Mouse (Mus musculus): Measurements from ENCODE around the gene Gm1113. TPM values are rescaled to one million over a fixed set of nuclear protein-coding genes. Genes with fewer than 3 reads are reported as not detected.
A peak's percentile ranks its signal among the peaks of the same experiment; 100 is the strongest.

The Gm1113 gene
- total RNA-seq, 1 experiment from 2014 or later: not detected

DNA sequence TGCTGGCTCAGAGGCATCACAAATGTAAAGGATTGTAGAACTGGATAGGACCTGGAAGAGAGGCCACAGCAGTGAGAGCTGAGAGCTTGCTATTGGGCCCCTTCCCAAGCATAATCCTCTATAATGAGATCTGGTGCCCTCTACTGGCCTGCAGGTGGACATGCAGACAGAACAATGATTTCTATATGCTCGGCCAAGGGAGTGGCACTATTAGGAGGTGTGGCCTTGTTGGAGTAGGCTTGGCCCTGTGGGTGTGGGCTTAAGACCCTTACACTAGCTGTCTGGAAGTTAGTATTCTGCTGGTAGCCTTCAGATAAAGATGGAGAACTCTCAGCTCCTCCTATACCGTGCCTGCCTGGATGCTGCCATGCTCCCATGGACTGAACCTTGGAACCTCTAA, 17.0 kb upstream of the Gm1113 start:
- ATAC-seq (replicated peaks; ENCODE audit: insufficient number of reproducible peaks, low FRiP score, low TSS enrichment, poor library complexity, severe bottlenecking): peak; percentile 76; the same call in 1 of the 2 replicates

DNA sequence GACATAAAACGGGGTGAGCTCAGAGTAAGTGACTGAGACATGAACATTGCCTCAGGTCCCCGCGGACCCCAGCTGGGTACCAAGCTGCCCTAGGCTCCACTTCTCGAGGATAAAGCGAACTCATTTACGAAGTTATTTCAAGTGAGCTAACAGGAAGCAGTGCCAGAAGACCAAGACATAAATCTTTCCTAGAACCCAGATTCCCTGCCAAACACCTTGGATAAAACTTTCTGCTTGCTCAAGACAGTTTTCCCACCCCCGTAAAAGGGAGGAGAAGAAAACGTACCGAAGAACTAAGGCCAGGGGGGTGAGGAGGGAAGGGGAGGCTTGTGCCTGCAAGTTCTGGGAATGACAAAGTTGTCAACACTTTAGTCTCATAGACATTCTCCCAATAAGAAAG, 15.2 kb upstream of the Gm1113 start:
- no peak for ATAC-seq (replicated peaks; ENCODE audit: insufficient number of reproducible peaks, low FRiP score, low TSS enrichment, poor library complexity, severe bottlenecking)

DNA sequence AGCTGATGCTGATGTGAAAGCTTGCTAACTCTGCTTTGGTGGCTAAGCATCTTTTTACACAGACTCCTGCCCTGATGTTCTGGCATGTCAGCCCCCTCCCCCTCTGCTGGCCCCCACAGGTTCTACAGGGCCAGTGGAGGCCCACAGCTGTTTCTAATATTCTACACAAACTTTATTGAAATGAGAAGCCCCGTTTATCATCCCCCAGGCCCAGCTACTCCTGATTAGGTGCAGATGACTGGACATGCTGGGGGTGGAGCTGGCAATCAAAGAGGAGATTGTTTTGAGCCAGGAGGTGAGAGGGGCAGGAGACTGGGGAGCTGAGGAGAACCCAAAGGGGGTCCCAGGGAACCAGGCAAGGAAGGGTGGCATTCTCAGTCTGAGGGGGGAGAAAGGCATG, 11.7 kb upstream of the Gm1113 start:
- ATAC-seq (replicated peaks; ENCODE audit: insufficient number of reproducible peaks, low FRiP score, low TSS enrichment, poor library complexity, severe bottlenecking): no peak

DNA sequence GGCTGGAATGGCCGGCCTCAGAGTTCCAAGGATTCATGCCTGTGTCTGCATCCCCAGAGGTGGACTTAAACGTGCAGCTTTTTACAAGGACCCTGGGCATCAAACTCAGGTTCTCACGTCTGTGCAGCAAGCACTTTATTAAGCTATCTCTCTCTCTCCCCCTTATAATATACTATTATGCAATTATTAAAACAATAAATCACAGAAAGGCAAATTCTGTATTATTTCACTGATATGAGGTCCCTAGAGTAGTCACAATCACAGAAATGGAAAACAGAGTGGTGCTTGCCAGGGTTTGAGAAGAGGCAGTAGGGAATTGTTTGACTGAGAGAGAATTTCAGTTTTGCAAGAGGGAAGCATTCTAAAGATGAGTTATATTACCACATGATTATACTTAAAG, 11.1 kb upstream of the Gm1113 start:
- no peak for ATAC-seq (replicated peaks; ENCODE audit: insufficient number of reproducible peaks, low FRiP score, low TSS enrichment, poor library complexity, severe bottlenecking)

DNA sequence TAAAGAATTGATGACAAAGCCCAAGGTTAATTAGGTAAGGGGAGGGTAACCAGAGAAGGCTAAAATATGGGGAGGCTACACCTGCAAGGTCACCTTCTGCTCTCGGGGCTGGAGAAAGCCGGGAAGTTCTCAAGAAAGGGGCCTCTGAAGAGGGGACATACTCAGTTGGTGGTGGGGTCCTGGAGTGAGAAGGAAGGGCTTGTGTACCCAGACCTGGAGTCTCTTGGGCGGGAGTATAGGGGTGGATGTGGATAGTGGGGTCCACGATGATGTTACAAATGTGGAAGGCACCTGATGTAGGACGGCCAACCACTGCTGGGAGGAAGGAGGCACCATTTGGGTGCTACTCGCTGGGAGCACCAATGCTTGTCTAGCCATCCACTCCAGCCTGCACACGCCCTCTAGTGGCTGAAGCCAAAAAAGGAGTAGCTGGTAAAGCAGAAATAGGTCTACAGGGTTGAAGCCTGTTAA, 5.9 kb upstream of the Gm1113 start:
- 0 out of 2 replicates have a peak, but pooled peaks have one; percentile 31 for ATAC-seq (replicated peaks; ENCODE audit: insufficient number of reproducible peaks, low FRiP score, low TSS enrichment, poor library complexity, severe bottlenecking)

DNA sequence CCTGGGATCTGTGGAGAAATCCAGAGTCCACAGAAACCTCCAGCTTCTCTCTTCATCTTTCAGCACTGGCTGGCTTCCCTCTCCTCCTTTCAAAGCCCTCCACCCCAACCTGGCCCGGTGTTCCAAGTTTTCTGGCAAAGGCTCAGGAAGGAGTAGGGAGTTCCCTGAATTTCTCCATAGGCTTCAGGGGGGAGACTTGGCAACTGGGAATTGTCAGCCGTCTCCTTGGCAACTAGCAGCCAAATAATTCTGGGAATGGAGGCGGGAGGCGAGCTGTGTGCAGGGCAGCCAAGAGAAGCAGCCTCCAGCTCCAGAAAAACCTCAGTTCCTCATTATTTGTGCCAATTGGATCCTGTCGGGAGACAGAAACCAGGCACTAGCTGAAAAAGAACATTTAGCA, 5.5 kb upstream of the Gm1113 start:
- no peak for ATAC-seq (replicated peaks; ENCODE audit: insufficient number of reproducible peaks, low FRiP score, low TSS enrichment, poor library complexity, severe bottlenecking)

DNA sequence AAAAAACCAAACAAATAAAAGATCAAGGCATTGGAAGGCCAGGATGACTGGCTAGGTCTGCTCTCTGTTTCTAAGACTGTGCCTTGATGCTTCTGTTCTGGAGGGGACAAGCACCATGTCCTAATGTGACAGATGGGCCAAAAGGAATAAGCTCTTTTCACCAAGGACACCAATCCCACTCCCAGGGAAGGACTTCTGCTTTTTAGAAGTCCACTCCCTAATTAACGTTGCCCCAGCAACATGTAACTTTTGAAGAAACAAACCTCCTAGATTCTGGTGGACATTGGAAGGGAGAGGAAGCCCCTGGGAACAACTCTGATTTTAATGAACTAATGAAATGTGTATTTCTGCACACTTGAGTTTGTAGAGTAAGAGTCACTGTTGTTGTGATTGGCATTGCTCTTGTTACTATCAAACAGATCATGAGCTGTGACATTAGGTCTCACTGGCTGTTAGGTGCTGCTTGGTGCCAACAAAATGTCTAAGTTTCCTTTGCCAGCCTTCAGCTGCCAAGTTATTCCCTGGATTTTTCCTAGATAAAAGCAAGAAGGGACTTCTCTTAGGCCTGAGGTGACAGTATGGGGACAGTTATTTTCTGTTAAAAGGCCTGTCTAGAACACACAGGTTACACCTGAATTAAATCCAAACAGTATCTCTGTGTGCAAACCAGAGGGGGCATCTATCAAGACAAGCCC, 4.9 kb upstream of the Gm1113 start:
- ATAC-seq (replicated peaks; ENCODE audit: insufficient number of reproducible peaks, low FRiP score, low TSS enrichment, poor library complexity, severe bottlenecking): no peak

DNA sequence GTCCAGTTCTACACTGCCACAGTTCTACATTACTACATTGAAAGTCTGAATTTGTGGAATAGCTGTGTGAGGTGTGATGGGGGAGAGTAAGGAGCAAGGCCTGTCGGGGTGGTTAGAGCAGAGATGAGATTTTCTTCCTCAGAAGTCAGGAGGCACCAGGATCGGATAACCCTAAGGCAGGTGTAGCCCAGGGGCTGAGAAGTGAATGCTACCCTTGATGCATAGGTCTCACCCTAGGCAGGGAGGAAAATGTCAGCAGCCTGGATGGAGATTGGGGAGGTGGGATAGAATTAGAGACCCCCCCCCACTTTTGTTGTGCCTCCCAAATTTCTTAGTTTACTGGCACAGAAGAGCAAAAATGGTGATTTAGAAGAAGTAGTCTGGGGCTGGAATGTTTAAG, 4.2 kb upstream of the Gm1113 start:
- ATAC-seq (replicated peaks; ENCODE audit: insufficient number of reproducible peaks, low FRiP score, low TSS enrichment, poor library complexity, severe bottlenecking): no peak

DNA sequence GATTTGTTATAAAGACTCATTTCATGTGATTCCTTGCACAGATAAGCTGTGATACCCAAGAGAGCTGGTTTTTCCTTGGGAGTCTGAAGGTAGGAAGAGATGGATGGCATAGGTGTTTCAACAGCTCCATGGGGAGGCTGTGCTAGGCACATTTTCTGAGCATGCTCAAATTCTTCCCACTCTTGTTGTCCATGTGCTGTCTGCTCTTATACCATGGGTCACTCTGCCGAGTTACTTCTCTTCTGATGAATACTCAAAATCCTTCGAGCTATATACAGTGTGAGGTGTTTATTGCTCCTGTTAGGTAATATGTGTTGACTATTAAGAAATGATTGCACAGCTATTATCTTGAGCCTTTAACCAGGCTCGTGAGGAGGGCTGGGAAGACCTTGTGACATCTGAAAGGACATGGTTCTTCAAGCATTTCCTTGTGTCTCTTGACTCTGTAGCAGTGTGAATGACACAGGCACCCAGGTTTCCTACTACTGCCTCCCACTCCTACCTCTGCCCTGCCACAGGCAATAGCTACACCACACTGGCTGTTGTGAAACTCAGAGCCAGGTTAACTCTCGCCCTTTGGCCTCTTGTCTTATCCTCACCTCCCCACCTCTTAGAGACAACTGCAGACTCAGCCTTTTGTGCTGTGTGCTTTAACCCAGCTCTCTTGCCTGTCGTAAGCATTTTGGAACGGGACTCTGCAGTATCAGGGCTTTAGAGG, 2.7 kb upstream of the Gm1113 start:
- ATAC-seq (replicated peaks; ENCODE audit: insufficient number of reproducible peaks, low FRiP score, low TSS enrichment, poor library complexity, severe bottlenecking): no peak

DNA sequence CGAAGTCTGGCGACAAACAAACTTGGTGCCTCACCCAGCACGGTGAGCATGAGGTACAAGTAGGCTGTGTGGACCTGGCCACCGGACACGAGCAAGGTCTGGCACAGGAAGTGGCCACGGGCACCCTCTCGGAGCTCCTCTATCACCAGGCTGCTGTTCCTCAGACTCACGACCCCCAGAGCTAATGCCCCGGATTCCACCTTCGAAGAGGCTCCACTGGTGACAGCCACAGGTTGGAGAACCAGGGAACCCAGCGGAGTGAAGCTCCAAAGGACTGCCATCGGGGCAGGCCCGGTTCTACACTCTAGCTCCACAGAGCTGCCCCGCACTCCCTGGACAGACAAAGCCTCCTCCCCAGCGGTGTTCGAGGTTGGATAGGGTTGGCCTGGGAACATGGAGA, 1.4 kb downstream of the Gm1113 start:
- ATAC-seq (replicated peaks; ENCODE audit: insufficient number of reproducible peaks, low FRiP score, low TSS enrichment, poor library complexity, severe bottlenecking): no peak

DNA sequence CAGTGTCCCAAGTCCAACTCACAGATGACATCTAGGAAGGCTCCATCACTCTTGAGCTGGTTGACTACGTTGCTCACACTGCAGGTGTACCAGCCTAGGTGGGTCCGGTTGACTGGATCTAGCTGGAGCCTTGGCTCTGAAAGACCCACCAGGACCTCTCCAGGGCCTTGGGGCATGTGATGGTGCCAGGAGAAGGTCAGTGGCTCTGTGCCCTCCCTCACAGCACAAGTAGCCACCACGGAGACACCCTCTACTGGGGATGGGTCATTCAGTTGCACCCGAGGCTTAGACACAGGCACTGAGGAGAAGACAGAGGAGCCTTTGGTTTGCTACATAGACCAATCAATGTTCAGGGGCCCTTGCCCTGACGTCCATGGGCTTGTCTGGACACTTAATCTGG, 1.9 kb downstream of the Gm1113 start:
- ATAC-seq (replicated peaks; ENCODE audit: insufficient number of reproducible peaks, low FRiP score, low TSS enrichment, poor library complexity, severe bottlenecking): no peak

DNA sequence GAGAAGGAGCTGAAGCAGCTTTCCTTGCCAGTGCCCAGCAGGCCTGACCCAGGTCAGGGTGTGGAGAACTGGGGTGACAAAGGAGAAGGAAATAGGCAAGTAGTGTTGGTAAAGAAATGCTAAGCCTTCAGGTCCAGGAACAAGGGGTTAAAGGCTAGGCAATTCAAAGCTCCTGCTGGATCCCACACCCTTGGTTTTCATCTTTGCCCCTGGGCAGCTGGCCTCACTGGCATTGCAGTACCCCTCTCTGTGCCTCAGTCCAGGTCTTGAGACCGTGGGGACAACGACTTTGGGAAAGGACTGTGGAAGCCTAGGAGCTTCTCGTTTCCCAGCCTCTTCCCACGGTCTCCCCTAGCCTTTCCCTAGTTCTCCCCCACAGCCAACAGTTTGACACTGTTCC, 4.2 kb downstream of the Gm1113 start:
- no peak for ATAC-seq (replicated peaks; ENCODE audit: insufficient number of reproducible peaks, low FRiP score, low TSS enrichment, poor library complexity, severe bottlenecking)

DNA sequence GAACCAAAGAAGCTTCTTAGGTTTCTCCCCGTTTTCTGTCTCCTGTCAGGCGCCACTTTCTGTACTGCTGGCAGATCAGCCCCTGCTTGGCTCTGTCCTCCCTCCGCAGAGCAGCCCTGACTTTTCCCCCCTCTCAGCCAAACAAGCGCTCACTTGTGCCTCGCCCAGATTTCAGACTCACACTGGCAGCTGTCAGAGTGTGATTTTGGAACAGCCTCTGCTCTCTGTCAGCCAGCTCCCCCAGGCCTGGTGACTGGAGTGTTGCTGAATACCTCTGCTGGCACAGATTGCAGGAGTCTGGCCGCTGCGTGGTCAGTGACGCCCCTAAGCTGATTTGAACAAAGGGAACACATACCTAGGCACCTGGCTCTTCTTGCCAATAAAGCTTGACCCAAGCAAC, 9.8 kb downstream of the Gm1113 start:
- no peak for ATAC-seq (replicated peaks; ENCODE audit: insufficient number of reproducible peaks, low FRiP score, low TSS enrichment, poor library complexity, severe bottlenecking)

DNA sequence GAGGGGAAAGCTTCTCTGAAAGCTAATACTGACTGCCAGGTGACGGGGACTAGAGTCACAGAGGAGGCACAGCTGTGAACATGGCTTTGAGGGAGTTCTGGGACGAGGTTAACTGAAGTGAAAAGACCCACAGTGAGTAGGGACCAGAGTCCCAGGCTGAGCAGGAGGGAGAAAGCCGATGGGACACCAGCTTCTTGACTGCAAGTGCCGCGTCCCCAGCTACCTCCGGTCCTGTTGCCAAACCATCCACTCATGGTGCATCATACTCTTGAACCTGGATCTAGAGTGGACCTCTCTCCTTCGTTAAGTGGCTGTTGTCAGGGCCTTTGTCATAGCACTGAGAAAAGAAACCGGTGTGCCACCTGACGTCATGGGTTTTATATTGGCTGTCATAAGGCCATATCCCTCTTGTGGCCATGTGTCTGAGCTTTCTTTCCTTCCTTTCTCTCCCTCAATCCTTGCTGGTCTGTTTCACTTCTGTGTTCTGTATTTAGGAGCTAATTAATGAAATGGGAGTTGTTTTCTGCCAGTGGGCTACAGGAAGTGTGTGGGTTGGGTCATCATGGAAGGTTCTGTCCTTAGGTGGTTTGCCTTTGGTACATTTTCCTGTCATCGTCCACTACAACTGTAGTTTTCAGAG, 15.6 kb downstream of the Gm1113 start:
- ATAC-seq (replicated peaks; ENCODE audit: insufficient number of reproducible peaks, low FRiP score, low TSS enrichment, poor library complexity, severe bottlenecking): no peak

DNA sequence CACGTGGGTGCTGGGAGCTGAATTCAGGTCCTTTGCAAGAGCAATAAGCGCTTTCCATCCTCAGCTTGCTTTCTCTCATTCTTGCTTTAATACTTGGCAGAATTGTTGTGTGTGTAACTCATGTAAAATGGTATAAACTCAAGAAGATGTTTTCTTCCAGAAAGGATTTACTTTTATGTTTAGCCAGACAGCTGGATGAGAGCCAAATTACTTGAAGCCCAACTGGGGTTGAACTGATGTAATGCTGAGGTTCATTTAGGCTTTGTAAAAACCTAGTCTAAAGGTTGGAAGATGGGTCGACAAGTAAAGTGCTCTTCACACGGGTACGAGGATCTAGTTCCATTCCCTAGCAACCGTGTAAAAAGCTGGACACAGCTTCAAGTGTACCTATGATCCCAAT, 18.1 kb downstream of the Gm1113 start:
- no peak for ATAC-seq (replicated peaks; ENCODE audit: insufficient number of reproducible peaks, low FRiP score, low TSS enrichment, poor library complexity, severe bottlenecking)

DNA sequence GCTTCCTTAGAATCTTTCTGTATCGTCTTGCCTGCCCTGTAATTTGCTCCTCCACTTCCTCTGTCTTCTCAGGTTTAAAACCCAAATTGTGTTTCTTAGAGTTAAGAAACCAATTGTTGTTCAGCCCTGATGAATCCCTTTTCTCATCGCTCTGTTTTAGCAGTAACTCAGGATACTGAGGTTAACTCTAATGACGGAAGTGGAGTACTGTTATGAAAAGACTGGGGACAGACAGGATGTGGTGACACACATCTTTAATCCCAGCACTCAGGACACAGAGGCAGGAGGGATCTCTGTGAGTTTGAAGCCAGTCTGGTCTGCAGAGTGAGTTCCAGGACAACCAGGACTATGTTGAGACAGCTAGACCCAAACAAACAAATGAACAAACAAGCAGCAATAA, 22.6 kb downstream of the Gm1113 start:
- ATAC-seq (replicated peaks; ENCODE audit: insufficient number of reproducible peaks, low FRiP score, low TSS enrichment, poor library complexity, severe bottlenecking): no peak

DNA sequence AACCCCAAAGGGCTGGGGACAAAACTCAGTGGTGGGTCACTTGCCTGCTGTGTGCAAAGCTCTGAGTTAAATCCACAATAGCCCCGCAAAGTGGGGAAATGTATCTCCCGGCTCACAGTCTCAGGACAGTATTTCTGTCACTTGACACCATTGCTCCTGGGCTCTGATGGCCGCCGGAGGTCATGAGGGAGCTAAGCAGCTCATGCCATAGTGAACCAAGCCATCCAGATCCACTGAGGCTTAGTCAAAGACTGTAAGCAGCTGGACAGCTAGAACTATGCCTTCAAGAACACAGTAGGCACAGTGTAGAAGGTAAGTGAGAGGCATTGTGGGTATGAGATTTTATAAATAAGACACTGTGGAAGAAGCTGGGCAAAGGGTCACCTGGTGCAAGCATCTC, 23.1 kb downstream of the Gm1113 start:
- no peak for ATAC-seq (replicated peaks; ENCODE audit: insufficient number of reproducible peaks, low FRiP score, low TSS enrichment, poor library complexity, severe bottlenecking)

DNA sequence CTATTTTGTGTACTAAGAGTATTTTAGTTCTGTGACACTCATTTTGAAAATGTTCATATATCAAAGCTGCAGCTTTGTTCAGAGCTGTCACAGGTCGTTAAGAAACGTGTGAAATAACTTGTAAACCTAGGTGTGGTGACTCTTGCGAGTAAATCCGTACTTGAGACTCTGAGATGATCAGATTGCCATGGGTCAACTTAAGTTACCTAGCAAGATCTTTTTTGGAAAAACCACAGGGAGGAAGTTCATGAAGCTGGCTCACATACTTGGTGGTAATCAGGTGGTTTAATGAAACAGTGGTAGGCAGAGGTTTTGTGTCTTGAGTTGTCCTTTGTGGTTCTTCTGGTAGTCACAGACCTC, 24.4 kb downstream of the Gm1113 start:
- ATAC-seq (replicated peaks; ENCODE audit: insufficient number of reproducible peaks, low FRiP score, low TSS enrichment, poor library complexity, severe bottlenecking): no peak

DNA sequence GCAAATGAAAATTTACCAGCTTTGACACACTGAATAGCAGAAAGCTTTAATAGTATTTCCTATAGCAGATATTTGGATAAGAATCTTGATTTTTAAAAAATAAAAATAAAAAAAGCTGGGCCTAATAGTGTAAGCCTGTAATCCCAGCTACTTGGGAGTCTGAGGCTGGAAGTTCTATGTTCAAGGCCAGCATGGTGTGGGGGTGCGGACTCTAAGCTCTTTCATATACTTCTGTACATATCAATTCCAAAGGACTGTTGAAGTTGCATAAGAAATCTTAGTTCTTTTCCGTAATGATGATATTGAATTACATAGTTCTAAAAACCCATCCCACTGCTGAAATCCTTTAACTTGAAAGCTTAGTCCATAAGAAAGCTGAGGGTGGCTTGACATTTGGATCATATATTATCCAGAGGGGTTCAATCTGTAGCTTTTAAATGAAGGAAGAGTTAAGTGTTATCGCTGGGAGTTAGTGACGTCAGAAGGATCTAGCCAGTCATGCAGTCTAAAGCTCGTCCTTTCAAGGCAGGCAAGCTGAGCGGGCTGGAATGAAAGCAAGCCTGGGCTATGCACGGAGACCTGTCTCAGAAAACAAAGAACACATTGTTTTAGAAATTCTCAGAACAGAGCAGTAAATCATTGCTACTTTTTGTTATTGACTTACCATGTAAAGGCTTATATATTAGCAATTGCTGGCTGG, 24.9 kb downstream of the Gm1113 start:
- no peak for ATAC-seq (replicated peaks; ENCODE audit: insufficient number of reproducible peaks, low FRiP score, low TSS enrichment, poor library complexity, severe bottlenecking)
